Mouse (Mus musculus): ENCODE results near the gene Hpse2. TPM values are rescaled to one million over a fixed set of nuclear protein-coding genes. Genes with fewer than 3 reads are reported as not detected.

Hpse2 gene
- polyA plus RNA-seq, 1 experiment from 2014 or later = 0.05 TPM

DNA sequence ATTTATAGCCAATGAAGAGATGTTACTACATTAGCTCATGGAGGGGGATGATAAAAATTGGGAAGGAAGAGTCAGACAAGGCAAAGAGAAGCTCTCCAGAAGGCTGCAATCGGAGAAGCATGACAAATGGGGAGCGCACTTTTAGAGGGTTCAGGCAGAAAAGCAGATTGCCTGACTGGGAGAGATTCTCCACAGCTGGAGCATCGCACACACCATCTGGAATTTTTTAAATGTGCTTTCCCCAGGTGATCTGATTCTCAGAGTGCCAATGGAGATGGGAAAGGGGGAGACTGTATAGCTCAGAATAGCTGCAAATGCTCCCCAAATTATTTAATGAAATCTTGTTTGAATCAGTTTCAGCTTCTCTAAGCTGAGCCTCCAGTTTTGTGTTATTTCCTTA, 156.4 kb downstream of the Hpse2 start:
- ATAC-seq (replicated peaks; ENCODE audit: low FRiP score) (no peak), DNase-seq (ENCODE audit: low spot score) (no peak)
- Histone ChIP-seq H3K9ac (ENCODE audit: low read depth, low read length) (no peak overlapping the region), H3K4me3 (ENCODE audit: low read depth, low read length) (no peak overlapping the region), H3K36me3 (ENCODE audit: control insufficient read depth, insufficient read depth, low read length) (no peaks in the 10 kb centered on the region), H3K4me1 (replicated peaks; ENCODE audit: control insufficient read depth, insufficient read depth, low read length) (no peaks in the 10 kb centered on the region), H3K4me2 (no peak overlapping the region), H3K9me3 (ENCODE audit: control insufficient read depth, low read length) (no peaks in the 10 kb centered on the region), H3K27ac (ENCODE audit: low read depth, low read length) (no peak overlapping the region), H3K27me3 (replicated peaks; ENCODE audit: control insufficient read depth, insufficient read depth, low read length) (no peaks in the 10 kb centered on the region)
- whole genome bisulfite sequencing = 64% methylated on average over 3 of the region's 3 CpGs

DNA sequence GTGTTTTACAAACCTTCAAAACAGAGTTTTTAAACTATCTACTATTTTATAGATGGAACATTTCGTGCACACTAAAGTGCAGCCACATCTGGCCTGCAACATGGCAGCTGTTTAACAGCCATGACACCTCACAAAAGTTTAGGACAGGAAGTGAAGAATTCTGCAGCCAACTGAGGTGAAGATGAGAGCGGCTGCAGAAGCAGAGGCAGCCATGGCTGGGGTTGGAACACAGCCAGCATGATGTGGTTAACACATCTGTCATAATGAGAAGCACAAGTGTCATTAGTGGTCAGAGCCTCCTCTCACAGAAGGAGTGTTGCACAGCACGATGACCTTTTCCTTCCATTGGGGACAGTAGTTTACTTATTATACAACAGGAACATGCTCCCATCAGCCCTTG, 194.6 kb downstream of the Hpse2 start:
- no peaks in the 10 kb centered on the region for H3K9me3 ChIP-seq (ENCODE audit: control insufficient read depth, low read length)
- no peak overlapping the region for H3K9ac ChIP-seq (ENCODE audit: low read depth, low read length)
- ATAC-seq (replicated peaks; ENCODE audit: low FRiP score) = no peak
- no peak overlapping the region for H3K4me3 ChIP-seq (ENCODE audit: low read depth, low read length)
- H3K27me3 ChIP-seq (replicated peaks; ENCODE audit: control insufficient read depth, insufficient read depth, low read length) = no peaks in the 10 kb centered on the region
- no peak overlapping the region for H3K27ac ChIP-seq (ENCODE audit: low read depth, low read length)
- WGBS = 55% methylated on average over 3 of the region's 3 CpGs
- DNase-seq (ENCODE audit: low spot score) = no peak
- no peak overlapping the region for H3K4me2 ChIP-seq
- no peaks in the 10 kb centered on the region for H3K36me3 ChIP-seq (ENCODE audit: control insufficient read depth, insufficient read depth, low read length)
- no peaks in the 10 kb centered on the region for H3K4me1 ChIP-seq (replicated peaks; ENCODE audit: control insufficient read depth, insufficient read depth, low read length)

DNA sequence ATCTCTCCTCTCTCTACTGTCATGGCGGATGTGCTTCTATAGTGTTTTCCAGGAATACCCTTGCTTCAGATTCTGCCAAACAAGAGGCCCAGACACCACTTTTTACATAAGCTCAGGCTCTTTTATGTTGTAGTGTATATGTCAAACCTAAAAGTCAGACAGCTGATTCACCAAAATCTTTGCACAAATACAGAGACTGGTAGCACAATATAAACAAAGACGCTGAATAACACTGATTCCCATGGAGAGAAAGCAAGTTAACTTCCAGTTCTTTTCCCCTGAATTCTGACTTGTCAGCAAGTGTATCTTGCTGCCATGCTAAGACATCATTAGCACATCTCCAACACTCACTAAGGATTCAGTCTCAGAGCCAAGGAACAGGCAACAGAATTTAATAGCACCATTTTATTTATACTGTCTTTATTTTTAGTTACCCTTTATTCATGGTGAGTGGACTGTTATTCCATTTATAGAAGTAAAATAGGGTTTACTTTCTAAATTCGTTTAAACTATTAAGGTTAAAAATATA, 212.7 kb downstream of the Hpse2 start:
- no peaks in the 10 kb centered on the region for H3K4me1 ChIP-seq (replicated peaks; ENCODE audit: control insufficient read depth, insufficient read depth, low read length)
- no peak overlapping the region for H3K4me3 ChIP-seq (ENCODE audit: low read depth, low read length)
- WGBS = 76% methylated on average over 3 of the region's 3 CpGs
- DNase-seq (ENCODE audit: low spot score) (no peak), ATAC-seq (replicated peaks; ENCODE audit: low FRiP score) (no peak)
- H3K9me3 ChIP-seq (ENCODE audit: control insufficient read depth, low read length) = no peaks in the 10 kb centered on the region
- no peaks in the 10 kb centered on the region for H3K36me3 ChIP-seq (ENCODE audit: control insufficient read depth, insufficient read depth, low read length)
- no peaks in the 10 kb centered on the region for H3K27me3 ChIP-seq (replicated peaks; ENCODE audit: control insufficient read depth, insufficient read depth, low read length)
- H3K4me2 ChIP-seq = no peak overlapping the region
- no peak overlapping the region for H3K9ac ChIP-seq (ENCODE audit: low read depth, low read length)
- H3K27ac ChIP-seq (ENCODE audit: low read depth, low read length) = no peak overlapping the region

DNA sequence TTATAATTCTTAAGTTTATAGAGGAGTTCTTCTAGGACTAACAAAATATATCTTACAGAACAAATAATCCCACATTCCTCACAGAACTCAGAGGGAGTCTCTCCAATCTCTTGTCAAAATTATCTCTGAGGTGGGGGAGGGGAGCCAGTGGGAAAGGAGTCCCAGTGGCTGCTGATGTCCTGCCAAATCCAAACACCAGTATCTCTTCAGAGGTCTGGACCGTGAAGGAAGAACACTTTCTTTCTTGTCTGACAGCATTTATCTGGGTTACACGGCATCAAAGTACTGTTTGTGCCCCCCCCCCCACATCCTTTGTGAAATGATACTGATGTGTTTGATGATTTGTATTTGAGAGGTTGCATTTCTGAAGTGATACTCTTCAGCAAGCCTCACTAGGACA, 213.3 kb downstream of the Hpse2 start:
- Histone ChIP-seq H3K4me2 (no peak overlapping the region), H3K9me3 (ENCODE audit: control insufficient read depth, low read length) (no peaks in the 10 kb centered on the region), H3K27ac (ENCODE audit: low read depth, low read length) (no peak overlapping the region), H3K4me1 (replicated peaks; ENCODE audit: control insufficient read depth, insufficient read depth, low read length) (no peaks in the 10 kb centered on the region), H3K27me3 (replicated peaks; ENCODE audit: control insufficient read depth, insufficient read depth, low read length) (no peaks in the 10 kb centered on the region), H3K4me3 (ENCODE audit: low read depth, low read length) (no peak overlapping the region), H3K36me3 (ENCODE audit: control insufficient read depth, insufficient read depth, low read length) (no peaks in the 10 kb centered on the region), H3K9ac (ENCODE audit: low read depth, low read length) (no peak overlapping the region)
- ATAC-seq (replicated peaks; ENCODE audit: low FRiP score) (no peak), DNase-seq (ENCODE audit: low spot score) (no peak)
- 35% methylated on average over 2 of the region's 2 CpGs for WGBS

DNA sequence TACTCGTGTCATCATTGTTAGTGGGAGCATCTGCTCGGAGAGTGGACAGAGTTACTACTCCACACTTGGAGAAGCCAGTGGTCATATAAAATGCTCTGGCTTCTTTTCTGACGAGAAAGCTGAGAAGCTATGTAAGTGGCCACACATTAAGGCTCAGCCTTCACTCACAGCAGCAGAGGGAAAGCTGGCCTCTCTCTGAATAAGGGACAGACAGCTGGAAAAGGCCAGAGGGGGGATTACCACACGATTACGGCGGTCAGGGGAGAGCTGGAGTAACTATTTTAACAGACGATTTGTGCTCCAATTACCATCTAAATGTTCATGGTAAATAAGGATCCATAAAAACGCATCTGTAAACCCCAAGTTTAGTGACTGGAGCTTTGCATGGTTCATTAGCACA, 232.1 kb downstream of the Hpse2 start:
- H3K9me3 ChIP-seq (ENCODE audit: control insufficient read depth, low read length) = no peaks in the 10 kb centered on the region
- H3K4me2 ChIP-seq = no peak overlapping the region
- H3K4me3 ChIP-seq (ENCODE audit: low read depth, low read length) = no peak overlapping the region
- 69% methylated on average over 8 of the region's 8 CpGs for WGBS
- H3K4me1 ChIP-seq (replicated peaks; ENCODE audit: control insufficient read depth, insufficient read depth, low read length) = no peaks in the 10 kb centered on the region
- no peak overlapping the region for H3K9ac ChIP-seq (ENCODE audit: low read depth, low read length)
- H3K27me3 ChIP-seq (replicated peaks; ENCODE audit: control insufficient read depth, insufficient read depth, low read length) = no peaks in the 10 kb centered on the region
- H3K27ac ChIP-seq (ENCODE audit: low read depth, low read length) = no peak overlapping the region
- H3K36me3 ChIP-seq (ENCODE audit: control insufficient read depth, insufficient read depth, low read length) = no peaks in the 10 kb centered on the region
- ATAC-seq (replicated peaks; ENCODE audit: low FRiP score) = no peak
- no peak for DNase-seq (ENCODE audit: low spot score)

DNA sequence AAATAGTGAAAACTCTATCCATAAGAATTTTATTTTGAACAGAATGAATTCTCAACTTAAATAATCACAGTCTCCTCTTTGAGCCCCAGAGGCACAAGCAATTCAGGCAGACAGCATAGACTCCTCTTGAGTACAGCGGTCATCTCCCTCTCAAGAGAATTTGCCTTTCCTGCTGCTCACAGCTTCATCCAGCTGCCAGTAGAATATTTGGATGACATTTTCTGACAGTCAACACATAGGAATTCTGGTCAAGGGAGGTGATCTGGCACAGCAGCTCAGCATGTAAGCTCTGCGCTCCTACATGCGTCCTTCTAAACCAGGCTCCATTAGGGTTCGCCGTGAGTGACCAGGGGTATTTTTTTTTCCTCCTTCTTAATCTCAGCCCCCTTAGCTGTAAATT, 232.6 kb downstream of the Hpse2 start:
- Histone ChIP-seq H3K4me1 (replicated peaks; ENCODE audit: control insufficient read depth, insufficient read depth, low read length) (no peaks in the 10 kb centered on the region), H3K9me3 (ENCODE audit: control insufficient read depth, low read length) (no peaks in the 10 kb centered on the region), H3K4me2 (no peak overlapping the region), H3K4me3 (ENCODE audit: low read depth, low read length) (no peak overlapping the region), H3K36me3 (ENCODE audit: control insufficient read depth, insufficient read depth, low read length) (no peaks in the 10 kb centered on the region), H3K27me3 (replicated peaks; ENCODE audit: control insufficient read depth, insufficient read depth, low read length) (no peaks in the 10 kb centered on the region), H3K27ac (ENCODE audit: low read depth, low read length) (no peak overlapping the region), H3K9ac (ENCODE audit: low read depth, low read length) (no peak overlapping the region)
- ATAC-seq (replicated peaks; ENCODE audit: low FRiP score) (no peak), DNase-seq (ENCODE audit: low spot score) (no peak)
- WGBS = 92% methylated on average over 5 of the region's 5 CpGs

DNA sequence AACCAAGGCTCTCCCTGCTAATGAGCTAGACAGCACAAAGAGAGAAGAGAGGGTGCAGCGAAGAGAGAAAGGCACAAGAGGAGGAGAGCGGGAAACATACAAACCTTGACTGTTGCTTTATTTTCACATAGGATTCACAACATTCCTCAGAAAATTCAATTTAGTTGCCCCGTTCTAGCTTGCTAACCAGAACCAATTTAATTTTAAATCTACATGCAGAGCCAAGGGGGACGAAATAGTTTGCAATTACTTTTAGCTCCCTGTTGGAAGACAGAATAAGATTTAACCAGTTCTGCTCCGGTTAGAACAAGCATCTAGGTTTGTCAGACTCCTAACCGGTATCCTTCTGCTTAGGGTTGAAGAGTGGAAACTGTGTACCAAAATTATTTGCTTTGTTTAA, 240.3 kb downstream of the Hpse2 start:
- WGBS = 87% methylated on average over 6 of the region's 6 CpGs
- H3K27me3 ChIP-seq (replicated peaks; ENCODE audit: control insufficient read depth, insufficient read depth, low read length) = no peaks in the 10 kb centered on the region
- no peak overlapping the region for H3K4me2 ChIP-seq
- no peak overlapping the region for H3K9ac ChIP-seq (ENCODE audit: low read depth, low read length)
- DNase-seq (ENCODE audit: low spot score) (no peak), ATAC-seq (replicated peaks; ENCODE audit: low FRiP score) (no peak)
- H3K36me3 ChIP-seq (ENCODE audit: control insufficient read depth, insufficient read depth, low read length) = no peaks in the 10 kb centered on the region
- no peak overlapping the region for H3K27ac ChIP-seq (ENCODE audit: low read depth, low read length)
- H3K9me3 ChIP-seq (ENCODE audit: control insufficient read depth, low read length) = no peaks in the 10 kb centered on the region
- no peak overlapping the region for H3K4me3 ChIP-seq (ENCODE audit: low read depth, low read length)
- no peaks in the 10 kb centered on the region for H3K4me1 ChIP-seq (replicated peaks; ENCODE audit: control insufficient read depth, insufficient read depth, low read length)

DNA sequence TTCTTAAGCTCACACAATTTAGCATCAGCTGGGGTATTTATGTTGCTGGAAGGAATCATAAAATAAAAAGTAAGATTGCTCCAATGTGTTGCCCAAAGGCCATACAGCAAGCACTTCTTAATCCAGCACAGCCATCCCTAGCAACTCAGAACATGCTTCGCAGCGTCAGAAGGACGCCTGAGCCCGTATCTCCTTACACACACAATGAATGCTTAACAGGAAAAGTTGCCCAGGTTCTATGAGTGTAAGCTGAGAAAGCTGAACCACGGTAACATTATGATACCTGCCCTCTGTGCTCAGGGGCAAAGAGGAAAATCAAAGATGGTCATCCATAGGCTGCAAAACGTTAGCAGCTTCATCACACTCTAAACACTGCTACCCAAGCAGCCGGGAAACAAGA, 241.3 kb downstream of the Hpse2 start:
- Histone ChIP-seq H3K4me1 (replicated peaks; ENCODE audit: control insufficient read depth, insufficient read depth, low read length) (no peaks in the 10 kb centered on the region), H3K9ac (ENCODE audit: low read depth, low read length) (no peak overlapping the region), H3K36me3 (ENCODE audit: control insufficient read depth, insufficient read depth, low read length) (no peaks in the 10 kb centered on the region), H3K4me2 (no peak overlapping the region), H3K4me3 (ENCODE audit: low read depth, low read length) (no peak overlapping the region), H3K9me3 (ENCODE audit: control insufficient read depth, low read length) (no peaks in the 10 kb centered on the region), H3K27ac (ENCODE audit: low read depth, low read length) (no peak overlapping the region), H3K27me3 (replicated peaks; ENCODE audit: control insufficient read depth, insufficient read depth, low read length) (no peaks in the 10 kb centered on the region)
- DNase-seq (ENCODE audit: low spot score) = no peak
- 75% methylated on average over 7 of the region's 7 CpGs for WGBS
- no peak for ATAC-seq (replicated peaks; ENCODE audit: low FRiP score)

DNA sequence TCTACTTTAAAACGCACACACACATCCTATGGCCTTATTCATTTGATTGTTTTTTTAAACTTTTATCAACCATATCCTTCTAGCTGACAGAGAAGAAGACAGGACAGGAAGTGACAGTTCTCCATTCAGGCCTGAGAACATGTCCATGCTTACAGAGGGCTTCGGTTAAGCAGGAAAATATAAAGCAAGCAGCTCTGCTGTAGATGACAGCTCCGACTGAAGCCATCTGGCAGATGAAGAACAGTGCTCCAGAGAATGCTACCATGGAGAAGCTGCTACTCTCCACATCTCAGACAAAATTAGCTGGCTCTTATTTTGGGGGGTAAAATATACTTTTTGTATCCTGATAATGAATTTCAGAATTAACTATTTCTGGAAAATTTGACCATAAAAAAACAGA, 246.5 kb downstream of the Hpse2 start:
- WGBS = 53% methylated on average over 3 of the region's 3 CpGs

More for the DNA sequence above, 246.5 kb downstream of the Hpse2 start:
- no peak overlapping the region for H3K9ac ChIP-seq (ENCODE audit: low read depth, low read length)
- no peaks in the 10 kb centered on the region for H3K27me3 ChIP-seq (replicated peaks; ENCODE audit: control insufficient read depth, insufficient read depth, low read length)
- H3K36me3 ChIP-seq (ENCODE audit: control insufficient read depth, insufficient read depth, low read length) = no peaks in the 10 kb centered on the region
- H3K27ac ChIP-seq (ENCODE audit: low read depth, low read length) = no peak overlapping the region
- no peak for ATAC-seq (replicated peaks; ENCODE audit: low FRiP score)
- H3K4me1 ChIP-seq (replicated peaks; ENCODE audit: control insufficient read depth, insufficient read depth, low read length) = no peaks in the 10 kb centered on the region
- H3K9me3 ChIP-seq (ENCODE audit: control insufficient read depth, low read length) = no peaks in the 10 kb centered on the region
- H3K4me3 ChIP-seq (ENCODE audit: low read depth, low read length) = no peak overlapping the region
- no peak for DNase-seq (ENCODE audit: low spot score)
- no peak overlapping the region for H3K4me2 ChIP-seq
